8 mouse cellular contexts compared by ENCODE assay signal in genomic region chr11:35985841-35986393, GRCm38 (mm10). TPM values are rescaled to one million over a fixed set of nuclear protein-coding genes. Genes with fewer than 3 reads are reported as not detected.
DNase-seq lines count a peak whose midpoint lies in the region; ATAC-seq and TF ChIP-seq lines count a peak whose summit lies in the region.

No protein-coding gene starts in this region.

- WGBS in forebrain, embryonic 10.5 days: 3% methylated on average over 19 of the region's 19 CpGs
- WGBS in small intestine, adult 2 months: under 1% methylated on average over 19 of the region's 19 CpGs

- H3K27ac ChIP-seq in forebrain, embryonic 10.5 days: peak overlapping the region; percentile 75
- H3K27ac ChIP-seq in small intestine, adult 2 months (ENCODE audit: insufficient read depth, low read depth, low read length): no peak overlapping the region

- peak; percentile 39; the same call in 1 of the 2 replicates for TF ChIP-seq CTCF in small intestine, adult 2 months (IDR thresholded peaks at IDR 0.05; ENCODE audit: extremely low read depth, insufficient read length, insufficient replicate concordance, low read depth, low read length)

- no peaks in the 10 kb centered on the region for H3K9me3 ChIP-seq in forebrain, embryonic 10.5 days

- H3K4me1 ChIP-seq in forebrain, embryonic 10.5 days: peaks cover 20% of the 10 kb centered on the region
- H3K4me1 ChIP-seq in small intestine, adult 2 months (ENCODE audit: control insufficient read depth, insufficient read depth, insufficient read length, low read length): peaks cover 9% of the 10 kb centered on the region

- no peak for TF ChIP-seq POLR2A in small intestine, adult 2 months (IDR thresholded peaks at IDR 0.05; ENCODE audit: low read depth, low read length)

- H3K27me3 ChIP-seq in forebrain, embryonic 10.5 days (ENCODE audit: poor library complexity, severe bottlenecking): peaks cover 66% of the 10 kb centered on the region
- no peaks in the 10 kb centered on the region for H3K27me3 ChIP-seq in small intestine, adult 2 months (ENCODE audit: control insufficient read depth, insufficient read depth, low read length)

- peak; percentile 85 for ATAC-seq in CD4-positive, CD25-positive, alpha-beta regulatory T cell, adult 4 months

- peak overlapping the region; percentile 44 for H3K4me3 ChIP-seq in forebrain, embryonic 10.5 days
- H3K4me3 ChIP-seq in small intestine, adult 2 months (ENCODE audit: low read depth, low read length): peak overlapping the region; percentile 21; the same call in 1 of the 2 replicates

- DNase-seq in ZHBTc4 (ENCODE audit: low read depth, low spot score): peak; percentile 61
- DNase-seq in forebrain, embryonic 10.5 days (ENCODE audit: extremely low spot score, low spot score): no peak
- peak; percentile 56 for DNase-seq in induced T-regulatory cell, adult 2 months (ENCODE audit: low read depth)
- DNase-seq in left cerebral cortex, adult 18-20 months (ENCODE audit: low spot score in 2 of 2): peak; percentile 80 to 89
- DNase-seq in lung, postnatal 36 days: peak; percentile 69
- DNase-seq in urinary bladder, postnatal 25 days (ENCODE audit: low spot score): no peak

- H3K36me3 ChIP-seq in forebrain, embryonic 10.5 days (replicated peaks): no peaks in the 10 kb centered on the region
- H3K36me3 ChIP-seq in small intestine, adult 2 months (ENCODE audit: control insufficient read depth, insufficient read depth, low read length): no peaks in the 10 kb centered on the region

RNA-seq across cellular contexts. Expression of gene Wwc1, which starts 5.6 kb away (rescaled TPM):
- under 1 TPM in 1 of 2 experiments, not detected in 1; 0.12 TPM for polyA plus RNA-seq in CD4-positive, CD25-positive, alpha-beta regulatory T cell, adult 4 months (2017; shearing (Covaris generic))
- 4.2 and 4.9 TPM in 2 replicates for polyA plus RNA-seq in forebrain, embryonic 10.5 days (2016; fragmentation: Nextera tagmentation; extraction: Ambion mirVana)
- 100 to 1,000 TPM; 118 to 119 TPM for total RNA-seq in left cerebral cortex, adult 18-20 months (2021)
- 18.0 and 55.9 TPM in 2 replicates for polyA plus RNA-seq in small intestine, adult 2 months (2012; rRNA removed)

Comparison
In these comparisons a context has a peak if more than half of its experiments do, and no peak if none do; other contexts are left out.
1. DNase-seq: peak in ZHBTc4 (single experiment), induced T-regulatory cell, adult 2 months (single experiment), left cerebral cortex, adult 18-20 months (2 of 2) and lung, postnatal 36 days (single experiment); none in forebrain, embryonic 10.5 days (single experiment) and urinary bladder, postnatal 25 days (single experiment).